Mouse (Mus musculus) liver, adult (tissue): ENCODE measurements around the gene Slc17a2.
"Not testable (repeated sequence)": the region's sequence is repeated elsewhere in the genome, so short reads cannot be mapped to it uniquely, and the experiment has no call there.

Experiments
- GATA4 ChIP-seq: IDR thresholded peaks from 2 replicates; pipeline ENCODE4 v1.6.1; 2014; ENCODE audit warnings: mild to moderate bottlenecking, low read length; ENCODE audit not compliant: insufficient replicate concordance

Gene Slc17a2

DNA sequence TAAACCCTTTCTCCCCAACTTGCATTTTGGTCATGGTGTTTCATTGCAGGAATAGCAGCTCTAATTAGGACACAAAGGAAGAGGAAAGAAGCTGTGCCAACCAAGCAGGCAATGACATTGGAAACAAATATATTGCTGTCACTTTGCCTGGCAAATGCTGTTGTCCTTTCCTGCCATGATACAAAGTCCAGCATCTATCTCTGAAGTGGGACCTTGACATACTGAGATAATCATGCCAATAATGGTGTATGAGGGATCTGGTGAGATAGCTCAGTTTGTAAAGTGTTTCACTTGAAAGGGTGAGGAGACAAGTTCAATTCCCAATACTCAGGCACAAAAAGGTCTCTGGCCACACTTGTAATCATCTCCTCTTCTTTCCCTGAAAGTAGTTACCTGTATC lies 40.0 kb upstream of the Slc17a2 start:
- TF ChIP-seq GATA4: peak; percentile 57; the same call in 1 of the 2 replicates

DNA sequence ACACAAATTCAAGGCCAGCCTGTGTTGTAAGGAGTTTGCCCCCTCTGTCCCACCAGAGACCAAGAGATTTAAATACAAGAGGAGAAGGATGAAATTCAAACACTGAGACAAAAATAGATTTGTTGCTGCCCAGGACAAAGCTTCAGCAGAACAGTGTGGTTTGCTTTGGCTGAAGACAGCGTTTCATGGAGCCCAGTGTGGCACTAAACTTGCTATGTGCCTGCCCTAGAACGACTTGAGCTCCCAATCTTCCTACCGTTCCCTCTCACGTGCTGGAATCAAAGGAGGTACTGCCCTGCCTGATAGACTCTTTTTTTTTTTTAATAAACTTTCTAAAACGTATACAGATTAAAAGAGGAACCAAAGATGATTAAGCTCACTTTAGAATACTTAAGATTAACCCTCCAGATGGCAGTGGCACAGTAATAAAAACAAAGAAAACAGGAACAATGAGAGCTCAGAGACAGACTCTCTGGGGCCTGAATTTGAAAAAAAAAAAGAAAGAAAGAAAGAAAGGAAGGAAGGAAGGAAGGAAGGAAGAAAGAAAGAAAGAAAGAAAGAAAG lies 37.9 kb upstream of the Slc17a2 start:
- no peak for TF ChIP-seq GATA4

DNA sequence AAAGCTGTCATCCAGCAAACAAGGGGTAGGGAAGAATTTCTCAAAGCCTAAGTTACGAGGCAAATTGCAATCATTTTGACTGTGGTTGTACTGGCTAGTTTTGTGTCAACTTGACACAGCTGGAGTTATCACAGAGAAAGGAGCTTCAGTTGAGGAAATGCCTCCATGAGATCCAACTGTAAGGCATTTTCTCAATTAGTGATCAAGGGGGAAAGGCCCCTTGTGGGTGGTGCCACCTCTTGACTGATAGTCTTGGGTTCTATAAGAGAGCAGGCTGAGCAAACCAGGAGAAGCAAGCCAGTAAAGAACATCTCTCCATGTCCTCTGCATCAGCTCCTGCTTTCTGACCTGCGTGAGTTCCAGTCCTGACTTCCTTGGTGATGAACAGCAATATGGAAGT lies 37.2 kb upstream of the Slc17a2 start, which contains the start of gene Trim38:
Trim38 (plus strand) TSS at position 301 of the 400 bp plus-strand sequence.
- not testable (repeated sequence) for TF ChIP-seq GATA4

DNA sequence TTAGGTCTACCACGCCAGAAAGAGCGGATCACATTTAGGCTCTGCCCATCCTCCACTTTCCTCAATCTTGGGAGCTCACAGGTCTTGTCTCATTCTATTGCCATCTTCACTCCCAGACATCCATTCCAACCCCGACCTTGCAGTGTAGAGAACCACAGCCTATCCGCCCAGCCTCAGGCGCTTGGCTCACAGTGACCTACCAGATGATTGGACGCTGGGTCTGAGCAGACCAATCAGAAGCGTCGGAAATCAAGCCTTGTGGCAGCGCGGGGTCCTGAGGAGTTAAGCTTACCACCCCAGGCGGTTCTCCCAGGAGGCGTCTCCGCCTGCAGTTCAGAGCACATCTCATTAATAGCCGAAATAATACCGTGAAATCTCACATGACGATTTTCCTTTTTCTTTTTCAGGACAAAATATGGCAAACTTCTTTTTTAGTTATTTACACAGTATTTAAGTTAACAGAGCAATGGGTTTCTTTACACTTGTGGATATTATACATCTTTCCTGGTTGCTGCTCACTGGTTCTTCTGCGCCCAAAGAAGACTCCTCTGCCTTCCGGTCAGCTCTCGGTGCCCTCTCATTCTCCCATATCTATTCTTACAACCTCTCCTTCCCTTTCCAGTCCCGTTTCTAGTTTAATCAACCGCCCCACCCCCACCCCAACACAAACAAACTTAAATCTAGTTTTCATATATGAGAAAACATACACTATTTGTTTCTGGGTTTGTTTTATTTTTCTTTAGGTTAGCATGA lies 34.1 kb upstream of the Slc17a2 start:
- no peak for TF ChIP-seq GATA4

DNA sequence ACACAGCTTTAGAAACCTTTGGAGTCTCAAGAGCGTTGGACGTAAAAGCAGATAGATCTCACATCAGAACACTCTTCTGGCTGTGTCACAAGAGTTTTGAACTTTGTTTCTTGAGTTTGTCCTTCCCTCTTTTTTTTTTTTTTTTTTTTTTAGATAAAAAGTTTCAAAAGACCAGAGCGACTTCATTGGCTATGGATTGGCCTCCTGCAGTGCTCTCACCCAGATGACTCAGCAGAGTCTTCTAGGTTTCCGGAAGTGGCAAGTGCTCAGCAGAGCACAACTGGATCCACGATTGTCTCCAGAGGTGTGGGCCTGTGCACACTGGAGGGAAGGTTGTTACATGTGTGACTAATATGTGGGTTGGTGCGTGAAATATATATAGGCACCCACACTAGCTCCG lies 28.5 kb upstream of the Slc17a2 start:
- TF ChIP-seq GATA4: no peak

DNA sequence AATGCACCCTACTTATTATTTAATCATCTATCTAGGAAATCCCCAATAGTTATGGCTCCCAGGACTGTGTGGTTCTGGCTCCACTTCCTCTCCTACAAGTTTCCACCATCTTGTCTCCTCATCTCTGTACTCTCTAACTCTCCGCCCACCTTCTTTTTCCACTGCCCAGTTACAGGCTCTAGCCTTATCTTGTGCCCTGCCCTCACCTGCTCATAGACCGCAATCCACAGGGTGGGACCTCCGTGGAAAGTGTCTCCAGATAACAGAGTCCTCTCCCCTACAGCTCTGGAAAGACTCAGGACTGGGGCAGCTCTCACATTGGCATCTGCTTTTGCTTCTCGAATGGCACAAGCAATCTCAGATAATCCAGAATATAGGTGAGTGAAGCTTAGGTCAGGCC lies 27.8 kb upstream of the Slc17a2 start:
- no peak for TF ChIP-seq GATA4

DNA sequence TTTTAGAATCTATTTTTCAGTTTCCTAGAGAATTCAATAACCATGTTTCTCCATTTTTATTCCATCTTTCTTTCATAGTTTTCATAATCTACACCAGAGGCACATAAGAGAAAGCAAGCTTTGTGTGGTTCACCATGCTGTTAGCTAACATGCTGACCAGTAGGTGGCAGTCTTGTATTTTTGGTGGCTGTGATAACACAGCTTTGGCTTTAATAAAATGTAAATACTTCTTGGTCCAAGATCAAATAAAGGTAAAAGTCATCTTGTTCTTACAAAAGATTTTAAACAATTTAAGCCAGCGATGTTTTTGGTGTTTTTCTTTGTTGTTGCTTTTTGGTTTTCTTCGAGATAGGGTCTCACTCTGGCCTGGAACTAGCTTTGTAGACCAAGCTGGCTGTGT lies 14.3 kb upstream of the Slc17a2 start:
- no peak for TF ChIP-seq GATA4

DNA sequence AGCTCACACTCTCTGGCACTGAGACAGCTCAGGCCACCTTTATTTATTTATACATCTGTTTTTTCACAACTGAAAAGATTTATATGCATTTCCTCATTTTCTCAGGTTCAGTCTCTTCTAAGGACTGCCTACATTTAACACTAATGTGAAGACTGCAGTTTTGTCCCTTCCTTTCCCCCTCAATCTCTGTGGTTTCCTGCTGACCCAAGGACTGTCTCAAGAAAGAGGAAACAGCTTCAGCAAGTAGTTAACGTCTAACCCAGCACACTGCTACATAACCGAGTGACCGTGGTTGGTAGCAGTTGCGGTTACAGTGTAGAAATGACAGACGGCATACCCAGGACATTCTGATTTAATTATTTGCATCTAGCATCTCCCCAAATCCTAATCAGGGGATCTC lies 7.4 kb upstream of the Slc17a2 start:
- no peak for TF ChIP-seq GATA4

DNA sequence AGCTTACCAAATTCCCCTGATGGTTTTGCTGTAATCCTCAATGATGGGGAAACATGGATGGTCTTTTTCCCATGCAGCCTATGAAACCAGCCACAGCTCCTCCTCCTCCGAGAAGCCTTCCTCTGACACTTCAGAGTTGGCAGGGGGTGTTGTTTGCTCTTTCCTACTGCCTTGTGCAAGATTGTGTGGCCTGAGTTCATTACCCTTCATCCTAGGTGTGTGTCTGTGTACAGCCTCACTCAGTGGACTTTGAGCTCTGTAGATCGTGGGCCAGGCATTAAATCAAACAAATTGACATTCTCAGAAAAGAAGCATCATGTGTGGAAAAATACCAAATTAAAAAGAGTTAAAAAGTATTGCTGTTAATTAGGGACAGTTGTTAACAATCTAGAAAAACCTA lies 2.3 kb upstream of the Slc17a2 start:
- TF ChIP-seq GATA4: no peak

DNA sequence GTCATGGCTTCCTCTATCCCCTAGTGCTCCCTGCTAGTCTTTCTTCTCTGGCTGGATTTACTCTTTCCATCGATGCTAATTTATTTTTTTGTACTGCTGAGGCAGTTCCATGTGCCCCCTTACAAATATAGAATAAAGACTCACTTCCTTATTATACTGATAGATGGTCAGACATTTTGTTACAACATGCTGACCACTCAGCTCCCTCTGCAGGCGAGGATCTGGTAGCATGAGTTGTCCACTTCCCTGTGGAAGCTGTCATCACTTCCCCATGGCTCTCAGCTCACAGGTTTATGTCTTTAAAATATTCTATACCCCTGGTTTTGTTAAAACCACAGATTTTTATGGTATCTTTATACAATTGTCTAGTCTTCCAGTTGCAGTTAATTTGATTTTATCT lies 9.4 kb downstream of the Slc17a2 start:
- no peak for TF ChIP-seq GATA4

DNA sequence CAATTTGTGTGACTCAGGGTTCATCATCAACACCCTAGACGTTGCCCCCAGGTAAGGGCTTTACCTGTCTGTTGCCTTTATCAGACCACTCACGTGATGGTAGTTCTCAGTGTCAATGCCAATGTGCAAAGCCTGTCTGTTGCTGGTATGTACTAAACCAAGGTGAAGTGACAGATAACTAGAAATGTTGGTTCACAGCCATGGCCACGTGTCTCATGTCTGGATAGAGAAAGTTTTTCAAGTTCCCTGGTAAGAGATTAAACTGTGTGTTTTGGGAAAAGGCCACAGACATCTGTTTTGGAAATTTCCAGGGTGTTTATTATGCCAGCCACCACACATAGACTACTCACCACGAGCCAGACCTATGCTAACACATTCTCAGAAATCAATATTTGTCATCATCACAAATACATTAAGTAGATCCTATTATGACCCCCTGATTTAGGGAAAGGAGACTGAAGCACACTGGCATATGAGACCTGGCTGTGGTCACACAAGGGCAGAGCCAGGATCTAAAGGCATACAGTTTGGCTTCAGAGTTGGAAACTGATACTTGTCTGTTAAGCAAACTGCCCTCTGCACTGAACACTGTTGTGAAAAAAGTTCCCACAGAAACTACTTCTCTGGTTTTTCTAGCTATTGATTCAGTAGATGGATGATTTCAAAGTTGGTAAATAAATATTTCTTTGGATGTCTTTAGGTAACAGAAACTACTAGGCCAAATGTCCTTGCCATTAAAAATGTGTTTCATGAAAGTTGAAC lies 13.6 kb downstream of the Slc17a2 start:
- TF ChIP-seq GATA4: peak; percentile 88

DNA sequence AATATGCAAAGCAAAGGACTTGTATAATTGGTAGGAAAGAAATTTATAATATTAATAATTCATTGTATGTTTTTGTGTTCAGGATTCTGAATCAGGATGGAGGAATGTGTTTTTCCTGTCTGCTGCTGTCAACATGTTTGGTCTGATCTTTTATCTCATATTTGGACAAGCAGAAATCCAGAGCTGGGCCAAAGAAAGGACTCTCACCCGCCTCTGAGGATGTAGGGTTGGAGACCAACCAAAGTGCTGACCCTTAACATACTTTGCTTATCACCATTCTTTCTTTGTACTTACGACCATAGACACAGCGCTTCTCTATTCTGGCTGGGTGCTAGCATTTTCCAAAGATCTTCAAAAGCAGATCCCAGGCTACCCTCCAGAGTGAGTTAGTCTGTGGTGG lies 15.4 kb downstream of the Slc17a2 start:
- TF ChIP-seq GATA4: peak; percentile 81

DNA sequence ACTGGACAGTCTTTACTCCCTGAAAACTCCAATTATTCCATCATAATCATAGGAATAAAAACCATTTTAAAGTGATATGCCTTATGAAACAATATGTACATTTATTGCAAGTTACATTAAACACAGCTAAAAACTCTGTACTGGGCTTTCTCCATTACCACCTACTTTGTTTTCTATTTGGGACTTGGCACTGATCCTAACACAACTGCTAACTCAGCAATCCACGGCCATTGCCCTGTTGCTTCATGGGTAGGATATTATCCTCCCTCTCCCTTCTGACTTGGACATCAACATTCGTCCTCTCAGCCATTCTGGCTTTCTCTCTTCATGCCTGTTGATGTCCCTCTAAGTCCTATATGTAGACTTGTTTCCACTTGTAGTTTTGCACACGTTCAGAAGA lies 19.8 kb downstream of the Slc17a2 start:
- TF ChIP-seq GATA4: no peak

DNA sequence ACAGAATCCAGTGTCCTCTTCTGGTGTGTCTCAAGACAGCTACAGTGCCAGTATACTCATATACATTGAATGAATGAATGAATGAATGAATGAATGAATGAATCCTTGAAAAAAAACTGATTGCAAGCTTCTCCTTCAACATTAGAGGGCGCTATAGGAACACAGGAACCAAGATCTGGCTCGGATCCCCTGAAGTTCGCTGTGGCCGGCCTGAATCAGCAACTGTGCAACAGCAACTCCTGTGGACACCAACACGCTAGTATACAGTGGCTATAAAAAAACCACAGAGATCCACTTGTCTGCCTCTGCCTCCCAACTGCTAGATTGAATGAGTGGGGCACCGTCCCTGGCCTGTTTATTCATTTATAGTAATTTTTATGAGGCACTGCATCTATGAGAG lies 26.3 kb downstream of the Slc17a2 start:
- no peak for TF ChIP-seq GATA4

DNA sequence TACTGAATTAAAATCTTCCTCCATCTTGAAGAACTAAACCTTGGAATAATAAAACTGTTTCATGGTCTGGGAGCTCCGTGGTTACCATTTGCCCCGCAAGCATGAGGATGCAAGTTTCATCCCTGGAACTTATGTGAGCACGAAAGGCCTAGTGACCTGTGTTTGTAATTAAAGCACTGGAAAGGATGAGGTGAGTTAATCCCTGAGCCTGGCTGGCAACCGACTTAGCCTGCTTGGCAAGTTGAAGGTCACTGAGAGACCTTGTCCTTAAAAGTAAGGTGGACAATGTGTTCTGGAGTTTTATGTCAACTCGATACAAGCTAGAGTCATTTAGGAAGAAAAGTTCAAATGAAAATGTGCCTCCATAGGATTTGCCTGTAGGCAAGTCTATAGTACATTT lies 28.0 kb downstream of the Slc17a2 start:
- TF ChIP-seq GATA4: no peak

DNA sequence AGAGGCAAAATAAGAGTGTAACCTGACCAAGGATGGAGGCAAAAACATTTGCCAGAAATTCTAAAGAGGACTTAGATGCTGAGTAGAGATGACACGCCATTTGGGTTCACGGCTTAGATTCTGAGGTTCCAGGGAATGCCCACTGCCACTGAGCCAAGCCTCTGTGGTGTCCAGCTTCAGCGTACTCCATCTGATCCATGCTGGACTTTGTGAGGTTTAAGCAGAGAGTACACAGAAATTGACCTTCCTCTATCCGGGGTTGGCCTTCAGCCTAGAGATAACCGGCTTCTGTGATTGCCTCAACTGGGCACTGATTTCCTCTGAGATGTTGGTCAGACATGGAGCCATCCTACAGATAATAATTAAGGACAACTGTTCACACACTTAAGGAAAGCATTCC lies 29.8 kb downstream of the Slc17a2 start:
- peak; percentile 98 for TF ChIP-seq GATA4
